Mouse (Mus musculus): ENCODE results near the gene Obsl1.

GRCm38 (mm10) chr1:75530546-75530945 is 24.3 kb upstream of the Obsl1 start:
- TF ChIP-seq CTCF (IDR thresholded peaks at IDR 0.05; ENCODE audit: insufficient read depth, low read length) (no peak), POLR2A (IDR thresholded peaks at IDR 0.05; ENCODE audit: borderline replicate concordance, extremely low read depth, low read depth, low read length) (no peak)
